Mouse (Mus musculus) right cerebral cortex, adult 18-20 months (tissue): ENCODE data around the gene Gpa33.
"Not testable (repeated sequence)": the region's sequence is repeated elsewhere in the genome, so short reads cannot be mapped to it uniquely, and the experiment has no call there.

ENCODE experiments used
- DNase-seq: peaks from one replicate; pipeline ENCODE4 v3.0.0; 2022; ENCODE audit warnings: mixed read lengths

Gene Gpa33

DNA sequence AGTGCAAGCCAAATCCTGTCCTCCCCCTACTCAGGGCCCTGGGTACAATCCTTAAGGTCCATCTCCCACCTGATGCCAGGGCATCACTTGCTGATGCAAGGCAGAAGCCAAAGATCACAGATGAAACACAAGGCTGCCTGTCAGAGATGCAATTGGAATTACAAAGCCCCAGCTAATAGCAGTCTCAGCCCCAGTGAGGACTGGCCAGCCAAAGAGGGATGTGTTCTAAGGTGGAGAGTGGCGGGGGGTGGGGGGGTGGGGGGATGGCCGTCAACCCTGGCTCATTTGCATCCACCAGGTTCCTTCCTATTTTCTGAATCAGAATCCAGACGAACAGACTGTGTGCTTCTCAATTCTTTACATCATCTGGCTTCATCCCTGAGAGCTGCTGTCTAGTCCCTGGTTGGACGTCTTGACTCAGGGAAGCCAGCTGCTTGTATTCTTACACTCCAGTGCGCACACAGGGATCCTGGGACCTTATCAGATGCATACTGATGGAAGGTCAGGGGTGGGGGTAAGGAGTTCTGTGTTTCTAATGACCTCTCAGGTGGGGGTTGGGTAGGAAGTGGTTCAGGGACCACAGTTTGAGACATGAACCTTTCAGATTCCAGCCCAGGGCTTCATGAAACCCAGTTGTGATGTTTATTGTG lies 5.2 kb downstream of the Gpa33 start:
- no peak for DNase-seq

DNA sequence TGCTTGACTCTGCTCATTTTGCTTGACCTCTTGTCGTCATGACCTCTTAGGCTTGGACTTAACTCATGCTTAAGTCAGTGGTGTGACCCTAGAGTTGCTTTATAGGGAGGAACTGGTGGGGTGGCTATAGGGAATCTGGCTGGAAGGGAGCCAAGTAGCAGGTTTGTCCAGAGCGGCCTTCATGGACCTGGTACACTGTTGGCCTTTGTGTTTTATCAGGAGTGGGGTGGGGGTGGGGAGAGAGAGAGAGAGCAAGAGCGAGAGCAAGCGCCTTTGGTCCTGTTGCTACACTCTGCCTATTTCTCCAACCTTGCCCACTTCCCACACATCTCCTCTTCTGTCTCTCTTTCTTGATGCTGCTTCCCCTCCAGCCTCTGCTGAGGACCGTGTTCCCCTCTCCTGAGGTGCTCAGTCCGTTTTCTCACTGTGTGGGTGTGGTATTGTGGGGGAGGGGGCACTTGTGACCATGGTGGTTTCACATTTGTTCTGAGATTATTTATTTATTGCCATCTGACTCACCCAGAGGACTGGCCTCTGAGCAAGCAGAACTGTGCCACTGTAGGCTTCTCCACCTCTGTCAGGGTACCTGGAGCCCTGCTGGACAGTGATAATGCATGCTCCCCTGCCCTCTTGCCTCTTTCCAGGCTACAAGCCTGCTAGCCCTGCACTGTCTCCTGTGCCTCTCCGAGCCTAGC lies 7.4 kb downstream of the Gpa33 start:
- no peak for DNase-seq

DNA sequence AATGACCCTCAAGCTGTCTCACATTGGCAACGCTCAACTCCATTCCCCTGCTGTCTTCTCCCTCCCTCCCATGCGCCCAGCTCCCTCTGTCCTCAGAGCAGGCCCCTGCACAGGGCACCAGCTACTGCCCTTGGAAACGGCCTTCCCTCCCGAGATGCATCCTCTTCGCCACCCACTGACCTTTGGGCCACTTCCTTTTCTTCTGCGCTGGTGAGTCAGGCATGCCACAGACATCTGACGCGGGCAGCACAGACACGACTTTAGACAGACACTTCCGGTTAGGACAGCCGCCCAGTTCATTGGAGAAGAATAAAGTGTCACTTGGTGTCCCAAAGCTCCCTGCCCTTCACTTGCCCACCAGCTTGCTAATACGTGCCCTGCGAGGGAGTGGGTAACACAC lies 8.1 kb downstream of the Gpa33 start:
- DNase-seq, result no peak

DNA sequence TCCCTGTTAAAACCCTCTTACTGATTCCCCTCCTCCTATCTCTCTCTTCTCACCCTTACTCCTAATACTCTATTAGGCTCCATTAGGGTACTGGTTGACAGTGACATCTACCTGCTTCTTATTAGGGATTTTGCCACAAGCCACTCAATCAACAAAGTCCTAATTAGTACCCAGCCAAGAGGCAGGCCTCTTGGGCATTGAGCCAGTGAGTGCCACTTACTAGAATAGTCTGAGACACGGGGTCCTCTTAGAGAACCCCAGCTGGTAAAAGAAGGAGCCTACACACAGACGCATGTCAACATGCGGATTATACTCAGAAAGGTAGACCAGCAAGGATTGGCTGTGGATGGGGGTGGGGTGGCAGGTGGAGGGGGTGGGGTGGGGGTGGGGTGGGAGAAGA lies 9.1 kb downstream of the Gpa33 start:
- no peak for DNase-seq

DNA sequence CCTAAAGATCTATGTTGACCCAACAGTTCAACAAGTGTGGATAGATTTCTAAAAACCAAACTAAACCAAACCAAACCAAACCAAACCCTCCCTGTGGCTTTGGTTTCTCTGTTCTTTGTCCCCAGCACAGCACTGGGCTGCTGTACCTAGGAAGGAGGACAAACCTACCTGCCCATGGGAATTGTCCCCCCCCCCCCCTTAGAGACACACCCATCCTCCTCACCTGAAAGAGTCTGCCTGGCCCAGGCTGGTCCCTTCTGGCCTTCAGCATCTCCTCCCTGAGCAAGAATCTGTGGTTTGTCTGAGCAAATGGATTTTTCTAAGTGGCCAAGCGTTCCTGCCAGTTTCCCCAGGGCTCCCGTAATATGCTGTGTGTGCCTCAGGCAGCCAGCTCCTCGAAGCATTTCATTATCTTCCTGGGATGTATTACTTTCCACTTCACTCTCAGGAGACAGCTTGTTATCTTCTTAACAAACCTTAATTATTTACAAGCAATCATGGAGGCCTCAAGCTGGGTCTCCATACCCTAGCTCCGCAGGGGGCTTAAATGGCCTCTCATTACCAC lies 9.7 kb downstream of the Gpa33 start:
- DNase-seq, result no peak

DNA sequence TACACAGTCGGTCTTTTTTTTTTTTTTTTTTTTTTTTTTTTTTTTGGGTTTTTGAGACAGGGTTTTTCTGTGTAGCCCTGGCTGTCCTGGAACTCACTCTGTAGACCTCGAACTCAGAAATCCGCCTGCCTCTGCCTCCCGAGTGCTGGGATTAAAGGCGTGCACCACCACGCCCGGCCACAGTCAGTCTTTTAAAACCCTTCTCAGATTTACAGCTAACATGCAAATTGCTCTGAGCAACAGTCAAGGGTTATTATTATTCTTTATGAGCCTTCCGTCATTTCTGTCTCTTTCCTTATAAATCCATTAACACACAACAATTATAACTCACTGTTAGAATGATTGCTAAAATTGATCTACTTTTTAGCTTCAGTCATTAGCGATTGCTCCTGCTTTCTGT lies 11.8 kb downstream of the Gpa33 start:
- DNase-seq, result not testable (repeated sequence)

DNA sequence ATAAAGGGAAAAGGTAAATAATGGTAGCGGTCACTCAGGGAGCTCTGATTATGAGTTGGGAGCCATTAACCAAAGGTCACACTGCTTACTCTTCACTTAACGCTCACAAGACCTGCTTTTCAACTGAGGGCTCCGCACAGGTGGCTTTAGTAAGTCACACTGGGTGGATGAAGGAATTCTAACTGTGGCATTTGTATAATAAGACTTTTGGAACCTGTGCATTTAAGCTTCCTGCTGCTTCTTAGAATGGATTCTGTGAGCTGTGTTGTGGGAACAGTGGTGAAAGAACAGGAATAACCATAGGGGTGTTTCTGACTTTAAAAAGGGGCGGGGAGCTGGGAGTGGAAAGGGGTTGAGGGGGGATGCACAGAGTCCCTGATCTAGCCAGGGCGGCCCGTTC lies 12.3 kb downstream of the Gpa33 start:
- DNase-seq, result no peak

DNA sequence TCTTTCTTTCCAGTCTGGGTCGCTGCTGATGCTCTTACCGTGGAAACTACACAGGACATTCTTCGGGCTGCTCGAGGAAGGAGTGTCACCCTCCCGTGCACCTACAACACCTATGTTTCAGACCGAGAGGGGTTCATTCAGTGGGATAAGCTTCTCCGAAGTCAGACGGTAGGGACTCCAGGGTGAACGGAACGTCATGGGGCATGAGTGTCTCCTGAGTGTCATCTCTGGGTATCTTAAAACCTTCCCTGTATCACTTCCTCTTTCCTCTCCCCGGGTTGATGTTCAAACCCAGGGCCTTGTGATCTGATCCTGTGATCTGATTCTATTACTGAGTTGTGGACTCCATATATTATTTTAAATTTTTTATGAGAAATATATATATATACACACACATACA lies 16.6 kb downstream of the Gpa33 start:
- no peak for DNase-seq

DNA sequence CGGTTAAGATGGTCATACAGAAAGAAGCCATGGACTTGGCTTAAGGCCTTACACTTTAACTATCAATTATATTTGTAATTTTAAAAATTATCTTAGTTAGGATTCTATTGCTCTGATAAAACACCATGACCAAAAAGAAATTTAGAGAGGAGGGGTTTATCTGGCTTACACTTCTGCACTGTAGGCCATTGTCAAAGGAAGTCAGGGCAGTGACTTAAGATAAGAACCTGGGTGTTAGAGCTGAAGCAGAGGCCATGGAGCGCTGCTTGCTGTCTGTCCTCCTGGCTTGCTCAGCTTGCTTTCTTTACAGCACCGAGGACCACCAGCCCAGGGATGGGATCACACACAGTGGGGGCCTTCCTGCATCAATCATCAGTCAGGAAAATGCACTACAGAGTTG lies 17.6 kb downstream of the Gpa33 start:
- DNase-seq, result no peak

DNA sequence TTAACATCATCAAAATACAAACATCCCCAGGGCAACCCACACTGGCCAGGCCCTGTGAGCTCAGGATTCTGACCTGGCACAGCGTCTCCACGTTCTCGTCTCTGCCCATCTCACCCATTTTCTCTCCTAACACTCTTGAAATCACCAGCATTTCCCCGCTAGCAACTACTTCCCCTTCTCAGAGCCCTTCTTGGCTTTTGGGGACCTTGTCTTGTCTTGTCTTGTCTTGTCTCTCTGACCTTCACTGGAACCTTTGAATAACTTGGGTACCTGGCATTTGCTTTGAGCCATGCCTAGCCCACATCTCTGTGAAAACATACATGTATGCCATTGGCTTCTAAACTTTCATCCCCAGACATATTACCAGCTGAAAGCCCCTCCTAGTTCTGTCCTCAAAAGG lies 19.4 kb downstream of the Gpa33 start:
- DNase-seq, result no peak

DNA sequence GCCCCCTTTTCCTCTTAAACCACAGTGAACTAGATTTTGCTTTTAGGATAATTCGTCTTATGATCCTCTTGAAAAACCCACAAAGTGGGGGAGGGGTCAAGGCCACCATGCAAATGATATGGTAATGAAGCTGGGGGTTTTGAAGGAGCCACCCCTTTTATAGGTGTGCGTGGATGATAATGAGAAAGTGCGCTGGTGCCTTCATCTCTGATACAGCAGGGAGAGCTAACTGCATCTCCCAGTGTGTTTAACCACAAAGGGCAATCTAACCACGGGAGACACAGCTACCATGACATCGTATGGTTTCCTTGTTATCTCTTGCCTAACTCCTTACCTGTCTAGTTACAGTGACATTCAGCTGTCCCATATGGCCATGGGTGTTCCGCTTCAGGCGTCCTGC lies 20.0 kb downstream of the Gpa33 start:
- DNase-seq, result no peak

DNA sequence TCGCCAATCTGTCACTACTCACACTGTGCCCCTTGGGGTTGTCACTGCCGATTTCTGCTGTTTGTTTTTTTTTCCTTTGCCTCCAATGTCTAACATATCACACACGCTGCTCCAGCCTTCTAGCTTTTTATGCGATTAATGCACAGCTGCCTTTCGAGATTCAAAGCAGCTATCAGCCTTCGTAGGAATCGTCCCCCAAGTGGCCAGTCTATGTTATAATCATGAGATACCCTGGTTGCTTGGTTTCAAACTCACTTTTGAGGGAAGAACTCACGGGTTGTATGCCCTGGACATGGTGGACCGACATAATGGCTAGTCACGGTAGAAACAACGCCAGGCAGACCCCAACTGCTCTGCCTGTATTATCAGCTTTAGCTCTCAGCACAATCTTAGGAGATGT lies 21.3 kb downstream of the Gpa33 start:
- DNase-seq, result no peak

DNA sequence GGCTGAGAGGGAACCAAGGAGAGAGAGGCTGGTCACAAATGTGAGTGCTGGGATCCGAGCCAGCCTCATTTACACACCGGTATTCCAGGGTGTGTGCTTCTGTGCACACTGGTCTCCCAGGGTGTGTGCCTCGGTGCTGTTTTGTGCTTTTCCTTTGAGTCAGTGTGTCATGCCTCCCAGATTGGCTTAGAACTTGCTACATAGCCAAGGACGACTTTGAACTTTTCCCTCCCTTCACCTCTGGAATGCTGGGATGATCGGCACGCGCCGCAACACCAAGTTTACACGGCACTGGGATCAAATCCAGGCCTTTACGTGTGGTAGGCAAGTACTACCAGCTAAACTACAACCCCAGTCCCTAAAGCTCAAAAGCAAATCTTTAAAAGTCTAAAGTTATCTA lies 22.0 kb downstream of the Gpa33 start:
- no peak for DNase-seq

DNA sequence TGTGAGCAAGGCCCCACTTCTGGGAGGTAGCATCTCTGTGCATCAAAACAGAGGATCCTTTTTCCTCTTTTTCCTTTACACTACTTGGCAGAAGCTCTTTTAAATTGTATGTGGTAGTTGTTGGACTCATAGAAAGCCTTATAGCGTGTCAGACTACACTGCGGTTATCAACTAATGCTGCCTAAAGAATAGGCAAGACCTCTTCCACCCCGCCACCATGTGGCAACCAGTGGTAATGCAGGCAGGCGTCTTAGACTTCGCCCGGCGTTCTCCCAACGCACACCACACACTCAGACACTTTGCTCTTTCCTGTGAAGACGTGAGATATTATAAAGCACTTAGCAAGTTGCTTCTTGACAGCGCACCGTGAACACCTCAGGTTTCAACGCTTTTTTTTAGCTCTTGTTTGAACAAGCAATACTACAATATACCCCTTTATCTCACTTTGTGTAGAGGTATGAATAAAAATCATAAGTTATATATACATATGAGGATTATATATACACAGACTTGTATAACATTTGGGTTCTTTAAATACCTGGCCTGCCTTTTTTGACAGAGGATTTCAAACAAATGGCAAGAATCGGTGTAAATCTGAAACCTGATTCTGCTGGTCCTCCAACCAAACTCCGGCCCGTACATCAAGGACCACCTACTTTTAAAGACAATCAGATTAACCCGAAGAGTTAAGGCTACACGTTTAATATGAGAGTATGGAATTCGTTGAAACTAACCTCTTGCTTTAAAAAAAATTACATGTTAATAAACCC lies 23.5 kb downstream of the Gpa33 start:
- DNase-seq, result peak; percentile 82

DNA sequence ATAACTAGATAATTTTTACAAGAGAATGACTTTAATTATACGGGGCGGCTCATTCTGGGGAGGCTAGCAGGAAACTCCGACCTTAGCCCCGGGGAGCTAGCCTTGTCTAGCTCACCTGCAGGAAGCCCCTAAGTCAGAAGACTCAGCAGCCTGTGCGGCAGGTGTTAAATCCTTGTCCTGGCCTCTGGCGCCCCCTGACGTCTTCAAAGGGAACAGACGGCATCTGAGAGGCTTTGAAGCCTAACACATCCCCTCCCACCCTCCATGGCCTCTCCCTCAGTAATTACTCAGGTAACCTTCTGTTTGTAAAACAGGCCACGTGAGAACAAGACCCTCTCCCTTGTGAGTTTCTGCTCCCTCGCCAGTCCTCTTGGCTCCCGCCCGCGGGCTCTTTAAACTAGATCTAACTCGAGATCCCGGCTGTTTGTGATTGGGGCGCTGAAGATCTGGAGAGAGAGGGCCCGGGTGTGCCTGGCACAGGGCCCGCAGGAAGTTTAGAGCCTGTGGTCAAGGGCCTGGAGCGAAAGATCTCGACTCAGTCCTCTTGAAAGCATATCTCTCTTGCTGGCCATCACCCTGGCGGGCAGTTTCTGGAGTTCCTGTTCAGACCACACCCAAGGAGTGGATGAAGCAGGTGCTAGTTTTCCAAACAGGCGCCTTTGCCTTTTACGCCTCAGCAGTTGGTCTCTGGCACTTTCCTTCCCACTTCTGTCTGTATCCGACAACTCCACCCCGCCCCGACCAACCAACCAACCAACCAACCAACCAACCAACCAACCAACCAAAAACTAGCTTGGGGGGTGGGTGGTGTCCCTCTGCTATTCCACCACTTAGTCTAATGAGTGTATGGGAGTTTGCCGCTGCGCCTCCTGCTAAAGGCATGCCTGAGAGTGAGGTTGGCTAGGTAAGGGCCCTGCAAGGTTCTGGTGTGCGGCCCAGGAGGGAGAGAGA lies 24.4 kb downstream of the Gpa33 start:
- DNase-seq, result peak; percentile 77

DNA sequence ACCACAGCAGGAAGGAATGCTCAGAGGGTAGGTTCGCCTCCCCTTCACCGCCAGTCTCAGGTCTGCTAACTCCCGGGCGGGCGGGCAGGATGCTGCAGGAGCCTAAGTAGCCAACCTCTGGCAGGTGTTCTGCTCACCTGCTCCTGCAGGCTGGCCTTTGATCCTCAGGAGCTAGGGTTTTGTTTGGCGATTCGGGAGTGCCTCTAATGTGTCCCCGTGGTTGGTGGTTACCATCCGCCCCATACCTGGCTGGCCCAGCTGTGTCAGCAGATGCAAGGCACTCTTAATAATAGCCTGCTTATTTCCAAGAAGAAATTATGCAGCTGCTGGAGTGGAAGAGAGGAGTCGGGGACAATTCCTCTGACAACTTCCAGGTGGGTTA lies 25.1 kb downstream of the Gpa33 start:
- DNase-seq, result no peak

DNA sequence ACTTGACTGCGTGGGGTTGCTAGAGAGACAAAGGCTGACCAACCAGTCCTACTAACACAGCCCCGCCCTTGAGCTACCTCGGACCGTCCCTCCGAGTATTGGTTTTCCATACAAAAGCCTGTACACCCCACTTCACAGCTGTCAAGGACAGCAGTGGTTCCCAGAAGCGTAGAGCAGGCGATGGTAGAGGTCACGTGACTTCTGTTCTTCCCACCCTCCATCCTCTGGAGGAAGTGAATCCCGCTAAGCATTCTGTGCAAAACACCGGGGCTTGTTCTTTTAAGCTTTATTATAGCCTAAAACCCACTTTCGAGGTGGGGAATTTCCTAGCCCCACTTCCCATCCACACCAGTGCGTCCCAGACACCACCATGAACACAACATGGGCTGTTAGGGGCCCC lies 27.7 kb downstream of the Gpa33 start:
- no peak for DNase-seq

DNA sequence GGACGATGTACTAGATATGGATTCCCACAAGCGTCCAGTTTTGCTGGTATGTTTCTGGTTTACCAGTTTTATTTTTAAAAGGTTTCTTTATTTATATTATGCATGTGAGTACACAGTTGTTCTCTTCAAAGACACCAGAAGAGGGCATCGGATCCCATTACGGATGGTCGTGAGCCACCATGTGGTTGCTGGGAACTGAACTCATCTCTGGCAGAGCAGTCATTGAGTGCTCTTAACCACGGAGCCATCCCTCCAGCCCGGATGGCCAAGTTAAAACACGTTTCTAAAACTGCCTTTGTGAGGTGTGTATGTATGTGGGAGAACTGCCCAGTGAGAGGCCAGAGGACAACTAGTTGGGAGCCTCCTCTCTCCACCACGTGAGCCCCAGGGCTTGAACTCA lies 28.6 kb downstream of the Gpa33 start:
- no peak for DNase-seq

DNA sequence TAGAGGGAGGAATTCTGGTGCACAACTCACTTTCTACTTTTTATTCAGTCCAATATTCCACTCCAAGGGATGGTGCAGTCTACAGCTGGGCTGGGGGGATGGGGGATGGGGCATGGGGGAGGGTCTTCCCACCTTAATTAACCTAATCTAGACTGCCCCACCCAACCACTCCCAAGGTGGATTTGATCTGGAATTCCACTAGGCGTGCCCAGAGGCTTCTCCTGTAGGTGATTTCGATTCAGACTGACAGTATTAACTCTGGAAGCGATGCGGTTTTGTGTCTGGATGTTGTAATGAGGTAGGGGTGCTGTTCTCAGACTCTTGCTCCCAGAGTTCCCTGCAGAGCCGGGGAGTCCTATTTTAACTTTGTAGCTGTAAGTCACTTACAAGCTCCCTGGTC lies 30.1 kb downstream of the Gpa33 start:
- DNase-seq, result no peak

DNA sequence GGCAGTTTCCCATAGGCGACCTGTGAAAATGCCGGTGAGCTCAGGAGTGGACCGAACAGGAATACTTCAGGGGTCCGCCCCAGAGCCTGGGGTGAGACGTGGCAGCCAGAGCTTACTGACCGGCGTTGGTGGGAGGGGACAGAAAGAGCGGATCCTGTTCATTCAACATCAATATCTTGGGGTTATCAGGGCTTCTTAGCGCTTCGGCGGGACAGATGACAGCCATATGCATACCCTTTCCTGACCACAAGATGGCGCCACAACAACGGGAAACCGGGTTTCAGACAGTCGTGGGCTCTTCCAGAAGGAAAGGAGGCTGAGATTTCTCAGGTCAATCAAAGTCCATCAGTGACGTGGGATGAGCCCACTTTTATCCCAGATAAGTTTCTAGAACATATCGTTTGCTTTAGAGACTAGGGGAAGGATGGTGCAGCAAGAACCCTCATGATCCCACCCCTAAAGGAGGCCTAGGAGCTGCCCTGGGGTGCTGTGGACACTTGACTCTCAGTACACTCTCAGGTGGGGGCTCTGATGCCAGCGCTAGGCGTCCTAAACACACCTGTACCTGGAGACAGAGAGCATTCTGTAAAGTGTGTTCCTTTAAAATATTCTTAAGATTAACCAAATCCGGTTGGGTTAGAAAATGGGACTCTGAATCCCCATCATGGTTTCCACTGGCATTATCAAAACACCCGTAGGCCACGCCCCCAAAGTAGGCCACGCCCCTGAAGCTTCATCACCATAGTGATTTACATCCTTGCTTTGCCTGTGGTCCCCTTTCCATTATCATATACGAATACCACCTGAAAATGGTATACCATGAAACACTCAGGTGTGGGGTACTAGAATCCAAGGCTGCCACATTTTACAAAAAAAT lies 30.8 kb downstream of the Gpa33 start:
- peak; percentile 64 for DNase-seq

DNA sequence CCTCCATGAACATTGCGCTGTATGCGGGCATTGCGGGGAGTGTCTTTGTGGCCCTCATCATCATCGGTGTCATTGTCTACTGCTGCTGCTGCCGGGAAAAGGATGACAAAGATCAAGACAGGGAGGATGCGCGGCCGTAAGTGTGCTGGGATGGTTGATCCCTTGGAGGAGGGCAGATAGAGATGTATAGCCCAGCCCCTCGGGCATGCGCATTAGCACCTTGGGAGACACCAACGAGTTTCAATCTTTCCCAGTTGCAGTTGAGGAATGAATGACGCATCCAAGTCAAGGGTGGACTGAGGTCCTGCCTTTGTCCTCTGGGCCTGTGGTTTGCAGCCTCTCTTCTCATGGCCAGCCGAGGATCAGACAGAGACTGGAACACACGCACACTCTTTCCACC lies 34.5 kb downstream of the Gpa33 start:
- DNase-seq, result no peak

DNA sequence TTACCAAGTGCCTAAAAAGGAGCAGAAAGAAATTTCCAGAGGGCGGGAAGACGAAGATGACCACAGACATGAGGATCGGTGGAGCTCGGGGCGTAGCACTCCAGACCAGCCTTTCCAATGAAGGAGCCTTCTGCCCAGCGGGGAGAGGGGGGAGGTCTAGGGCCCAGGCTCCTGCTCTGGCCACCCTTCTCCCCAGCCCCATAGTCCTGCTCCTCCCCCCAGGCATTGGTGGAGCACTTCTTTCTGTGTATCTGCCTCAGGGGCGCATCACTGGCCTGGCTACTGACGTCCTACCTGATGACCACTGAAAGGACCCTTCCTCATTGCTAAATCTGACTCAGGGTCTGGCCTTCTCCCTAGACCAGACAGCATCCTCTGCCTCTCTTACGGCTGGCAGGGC lies 35.1 kb downstream of the Gpa33 start:
- DNase-seq, result no peak
